In genomic region chr14:34500309-34500708, GRCm38 (mm10) we compare ENCODE assay signal across 10 mouse cellular contexts. TPM values are rescaled to one million over a fixed set of nuclear protein-coding genes. Genes with fewer than 3 reads are reported as not detected.
DNase-seq lines count a peak whose midpoint lies in the region; ATAC-seq and TF ChIP-seq lines count a peak whose summit lies in the region.
"Had no signal": no experiment of that assay in that cellular context is flagged by ENCODE, and none has a peak within 500 bp of the region (broad histone marks: within the 10 kb centered on the region; RNA-seq: fewer than 3 reads in every experiment).

No protein-coding gene starts in this region.

- peak overlapping the region; percentile 71 for H3K4me2 ChIP-seq in heart, embryonic 15.5 days
- H3K4me2 ChIP-seq in embryonic facial prominence, embryonic 12.5 days (replicated peaks), result peak overlapping the region; percentile 58
- peak overlapping the region; percentile 58 for H3K4me2 ChIP-seq in hindbrain, embryonic 15.5 days
- H3K4me2 ChIP-seq in myocyte (ENCODE audit: low read depth), result peak overlapping the region; percentile 76

- H3K9me3 ChIP-seq in heart, embryonic 15.5 days (replicated peaks), result no peaks in the 10 kb centered on the region
- no peaks in the 10 kb centered on the region for H3K9me3 ChIP-seq in embryonic facial prominence, embryonic 12.5 days
- no peaks in the 10 kb centered on the region for H3K9me3 ChIP-seq in hindbrain, embryonic 15.5 days

- intact Hi-C loops in left cerebral cortex, postnatal 10 days (cut with DNase I), result loop anchor here (5.0 kb wide), 2 partner anchors 33 to 47 kb away; no protein-coding TSS in a partner anchor

- no peak for TF ChIP-seq POLR2A in myocyte (IDR thresholded peaks at IDR 0.05; ENCODE audit: insufficient read length, low read depth)
- TF ChIP-seq POLR2A in cerebellum, adult 2 months (IDR thresholded peaks at IDR 0.05; ENCODE audit: borderline replicate concordance, insufficient read depth, low read length), result no peak

- peak overlapping the region; percentile 78 for H3K4me3 ChIP-seq in heart, embryonic 15.5 days
- H3K4me3 ChIP-seq in embryonic facial prominence, embryonic 12.5 days, result peak overlapping the region; percentile 85
- H3K4me3 ChIP-seq in hindbrain, embryonic 15.5 days, result peak overlapping the region; percentile 65
- peak overlapping the region; percentile 69 for H3K4me3 ChIP-seq in myocyte
- H3K4me3 ChIP-seq in cerebellum, adult 2 months (replicated peaks; ENCODE audit: insufficient read depth, low read depth, low read length), result no peak overlapping the region

- no peak for DNase-seq in heart, adult 9 months (ENCODE audit: low spot score in 2 of 2)
- no peak for DNase-seq in left cerebral cortex, postnatal 10 days (ENCODE audit: extremely low spot score in 1 of 2, low spot score in 2 of 2)
- DNase-seq in cerebellum, adult 2 months, result no peak
- DNase-seq: kidney, postnatal 14 days had no signal

- 6% methylated on average over 4 of the region's 4 CpGs for whole genome bisulfite sequencing in heart, embryonic 15.5 days
- WGBS in embryonic facial prominence, embryonic 12.5 days, result 5% methylated on average over 4 of the region's 4 CpGs
- WGBS in hindbrain, embryonic 15.5 days, result 3% methylated on average over 4 of the region's 4 CpGs
- WGBS in cerebellum, adult 2 months, result 8% methylated on average over 4 of the region's 4 CpGs

- H3ac ChIP-seq in myocyte (ENCODE audit: control insufficient read depth, insufficient read length), result no peak overlapping the region

- H3K36me3 ChIP-seq in heart, embryonic 15.5 days, result no peaks in the 10 kb centered on the region
- H3K36me3 ChIP-seq in embryonic facial prominence, embryonic 12.5 days, result no peaks in the 10 kb centered on the region
- H3K36me3 ChIP-seq in hindbrain, embryonic 15.5 days, result no peaks in the 10 kb centered on the region
- no peaks in the 10 kb centered on the region for H3K36me3 ChIP-seq in myocyte (ENCODE audit: control insufficient read depth, insufficient read depth)

- peak overlapping the region; percentile 32 for H3K9ac ChIP-seq in heart, embryonic 15.5 days
- H3K9ac ChIP-seq in embryonic facial prominence, embryonic 12.5 days, result no peak overlapping the region
- no peak overlapping the region for H3K9ac ChIP-seq in hindbrain, embryonic 15.5 days

- H3K79me2 ChIP-seq in myocyte (ENCODE audit: control insufficient read depth, insufficient read depth), result peaks cover 65% of the 10 kb centered on the region

- no peak for TF ChIP-seq CTCF in cerebellum, adult 2 months (IDR thresholded peaks at IDR 0.05; ENCODE audit: borderline replicate concordance, insufficient read depth, low read depth, low read length)

- 0 out of 2 replicates have a peak overlapping the region, but pooled peaks have one; percentile 20 for H3K27ac ChIP-seq in heart, embryonic 15.5 days
- 0 out of 2 replicates have a peak overlapping the region, but pooled peaks have one; percentile 41 for H3K27ac ChIP-seq in embryonic facial prominence, embryonic 12.5 days
- no peak overlapping the region for H3K27ac ChIP-seq in hindbrain, embryonic 15.5 days (replicated peaks)
- no peak overlapping the region for H3K27ac ChIP-seq in cerebellum, adult 2 months (ENCODE audit: insufficient read depth, low read length)

- no peak for ATAC-seq in heart, embryonic 15.5 days (replicated peaks; ENCODE audit: insufficient number of reproducible peaks, insufficient read depth, low FRiP score, low read depth)
- ATAC-seq in embryonic facial prominence, embryonic 12.5 days (ENCODE audit: insufficient number of reproducible peaks, insufficient read depth, low FRiP score, low TSS enrichment), result no peak
- no peak for ATAC-seq in hindbrain, embryonic 15.5 days (ENCODE audit: low FRiP score, low read depth)
- no peak for ATAC-seq in megakaryocyte, adult 5-6 weeks (ENCODE audit: poor library complexity, severe bottlenecking)

- peaks cover 64% of the 10 kb centered on the region for H3K4me1 ChIP-seq in heart, embryonic 15.5 days (replicated peaks)
- H3K4me1 ChIP-seq in embryonic facial prominence, embryonic 12.5 days, result peaks cover 43% of the 10 kb centered on the region
- peaks cover 48% of the 10 kb centered on the region for H3K4me1 ChIP-seq in hindbrain, embryonic 15.5 days (replicated peaks)
- peaks cover 11% of the 10 kb centered on the region for H3K4me1 ChIP-seq in cerebellum, adult 2 months (ENCODE audit: control insufficient read depth, insufficient read depth, low read length)

- no peaks in the 10 kb centered on the region for H3K27me3 ChIP-seq in heart, embryonic 15.5 days
- H3K27me3 ChIP-seq in embryonic facial prominence, embryonic 12.5 days, result no peaks in the 10 kb centered on the region
- H3K27me3 ChIP-seq in hindbrain, embryonic 15.5 days, result no peaks in the 10 kb centered on the region
- H3K27me3 ChIP-seq in myocyte (ENCODE audit: control insufficient read depth, insufficient read depth, insufficient read length), result no peaks in the 10 kb centered on the region
- no peaks in the 10 kb centered on the region for H3K27me3 ChIP-seq in cerebellum, adult 2 months (ENCODE audit: control insufficient read depth, insufficient read depth, low read length)

TF ChIP-seq in myocyte, 11 proteins besides CTCF, POLR2A, EP300 and RAD21:
- TF ChIP-seq SRF (IDR thresholded peaks at IDR 0.05; ENCODE audit: control insufficient read depth, insufficient read length, low read depth), result no peak
- no peak for TF ChIP-seq TCF12 (IDR thresholded peaks at IDR 0.05; ENCODE audit: insufficient read depth, poor library complexity, severe bottlenecking)
- TF ChIP-seq POLR2AphosphoS2 (IDR thresholded peaks at IDR 0.05; ENCODE audit: insufficient read length, low read depth), result no peak
- TF ChIP-seq E2F4 (IDR thresholded peaks at IDR 0.05; ENCODE audit: insufficient read depth), result no peak
- TF ChIP-seq MAX (IDR thresholded peaks at IDR 0.05; ENCODE audit: low read depth), result no peak
- no peak for TF ChIP-seq USF1 (IDR thresholded peaks at IDR 0.05; ENCODE audit: low read depth)
- no peak for TF ChIP-seq REST (IDR thresholded peaks at IDR 0.05; ENCODE audit: insufficient read depth, insufficient read length)
- TF ChIP-seq MYOD1 (IDR thresholded peaks at IDR 0.05; ENCODE audit: control insufficient read depth in 1 of 3, insufficient read length in 2 of 3, low read depth in 2 of 3), result no peak
- no peak for TF ChIP-seq CEBPB (IDR thresholded peaks at IDR 0.05; ENCODE audit: insufficient read depth, poor library complexity, severe bottlenecking)
- TF ChIP-seq TCF3 (IDR thresholded peaks at IDR 0.05; ENCODE audit: insufficient read length, low read depth), result no peak

RNA-seq across cellular contexts. Expression of gene Bmpr1a, which starts 2.8 kb away (rescaled TPM):
- 35.5 and 36.2 TPM in 2 replicates for polyA plus RNA-seq in heart, embryonic 15.5 days (2015; fragmentation: Nextera tagmentation; extraction: Ambion mirVana)
- 71.4 TPM in 2 replicates for polyA plus RNA-seq in embryonic facial prominence, embryonic 12.5 days (2016; fragmentation: Nextera tagmentation; extraction: Ambion mirVana)
- 20.7 and 21.4 TPM in 2 replicates for polyA plus RNA-seq in hindbrain, embryonic 15.5 days (2015; fragmentation: Nextera tagmentation; extraction: Ambion mirVana)
- 10.5 TPM for polyA plus RNA-seq in myocyte (2012; fragmentation: generic; extraction: Trizol)
- 10 to 100 TPM; 34.7 to 37.3 TPM for total RNA-seq in left cerebral cortex, postnatal 10 days (2021)
- total RNA-seq in megakaryocyte, adult 5-6 weeks (2015), result 2.5 and 3.2 TPM in 2 replicates
- total RNA-seq in megakaryocyte, adult 5-6 weeks (2017), result 2.3 and 2.6 TPM in 2 replicates
- 23.3 and 24.3 TPM in 2 replicates for polyA plus RNA-seq in cerebellum, adult 2 months (2012; rRNA removed)
- total RNA-seq: megakaryocyte-erythroid progenitor cell, adult 5-6 weeks had no signal

RNA-seq across cellular contexts. Expression of gene 9230112D13Rik, which starts 22.3 kb away (rescaled TPM):
- polyA plus RNA-seq in heart, embryonic 15.5 days (2015; fragmentation: Nextera tagmentation; extraction: Ambion mirVana), result not detected in 2 replicates
- not detected in 2 replicates for polyA plus RNA-seq in embryonic facial prominence, embryonic 12.5 days (2016; fragmentation: Nextera tagmentation; extraction: Ambion mirVana)
- not detected in 2 replicates for polyA plus RNA-seq in hindbrain, embryonic 15.5 days (2015; fragmentation: Nextera tagmentation; extraction: Ambion mirVana)
- not detected for polyA plus RNA-seq in myocyte (2012; fragmentation: generic; extraction: Trizol)
- not detected for total RNA-seq in left cerebral cortex, postnatal 10 days (2021)
- total RNA-seq in megakaryocyte, adult 5-6 weeks (2015), result not detected in 2 replicates
- not detected in 2 replicates for total RNA-seq in megakaryocyte, adult 5-6 weeks (2017)
- polyA plus RNA-seq in cerebellum, adult 2 months (2012; rRNA removed), result not detected in 2 replicates
- total RNA-seq: megakaryocyte-erythroid progenitor cell, adult 5-6 weeks had no signal

Comparison
In these comparisons a context has a peak if more than half of its experiments do, and no peak if none do; other contexts are left out.
1. H3K27ac ChIP-seq: peak in heart, embryonic 15.5 days (single experiment) and embryonic facial prominence, embryonic 12.5 days (single experiment); none in hindbrain, embryonic 15.5 days (single experiment) and cerebellum, adult 2 months (single experiment).
2. Peak in every context shown above with its lines, with median percentiles within 50 percentile points of each other: H3K4me2 ChIP-seq.